Comparison of ENCODE assay signal across 12 mouse cellular contexts in the genomic region with DNA sequence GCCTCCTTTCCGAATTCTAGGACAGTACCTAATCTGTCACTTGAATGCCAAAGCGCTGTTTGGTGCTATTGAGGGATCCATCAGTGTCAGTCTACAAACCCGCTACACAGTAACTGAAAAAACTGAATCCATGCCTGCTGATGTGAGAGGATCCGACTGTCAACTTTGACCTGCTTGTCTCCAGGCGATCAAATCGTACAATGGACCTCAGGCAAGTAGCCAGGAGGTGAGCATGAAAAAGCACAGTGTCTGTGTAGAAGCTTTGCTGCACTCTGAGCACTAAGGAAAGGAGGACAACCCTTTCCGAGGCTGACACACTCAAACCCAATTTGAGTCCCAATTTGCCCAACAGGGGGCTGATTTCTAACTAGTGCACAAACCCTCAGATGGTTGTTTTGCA. TPM values are rescaled to one million over a fixed set of nuclear protein-coding genes. Genes with fewer than 3 reads are reported as not detected.
DNase-seq lines count a peak whose midpoint lies in the region; ATAC-seq and TF ChIP-seq lines count a peak whose summit lies in the region.
"Had no signal": no experiment of that assay in that cellular context is flagged by ENCODE, and none has a peak within 500 bp of the region (broad histone marks: within the 10 kb centered on the region; RNA-seq: fewer than 3 reads in every experiment).

No protein-coding gene starts in this region.

- H3K4me3 ChIP-seq in gastrocnemius, adult 2 months, result no peak overlapping the region
- H3K4me3 ChIP-seq in kidney, embryonic 15.5 days (replicated peaks), result no peak overlapping the region
- no peak overlapping the region for H3K4me3 ChIP-seq in lung, embryonic 16.5 days (ENCODE audit: low read length)
- H3K4me3 ChIP-seq in stomach, embryonic 14.5 days (ENCODE audit: low read depth, low read length), result no peak overlapping the region
- H3K4me3 ChIP-seq: neural tube, embryonic 15.5 days had no signal

- ATAC-seq in kidney, embryonic 15.5 days (replicated peaks; ENCODE audit: low FRiP score), result no peak
- ATAC-seq in lung, embryonic 16.5 days (ENCODE audit: low read depth), result no peak
- no peak for ATAC-seq in stomach, embryonic 14.5 days (ENCODE audit: insufficient number of reproducible peaks, insufficient read depth, low FRiP score, low read depth)
- ATAC-seq: activated CD4-positive, CD25-positive, alpha-beta regulatory T cell, adult 4 months; liver, postnatal 0 days had no signal

- H3K4me1 ChIP-seq in kidney, embryonic 15.5 days, result peaks cover 35% of the 10 kb centered on the region
- H3K4me1 ChIP-seq in lung, embryonic 16.5 days (replicated peaks; ENCODE audit: control insufficient read depth, insufficient read depth, low read length), result peaks cover 46% of the 10 kb centered on the region
- peaks cover 29% of the 10 kb centered on the region; the same call in 1 of the 2 replicates for H3K4me1 ChIP-seq in stomach, embryonic 14.5 days (ENCODE audit: control insufficient read depth, insufficient read depth, low read length)

- no peak for TF ChIP-seq CTCF in gastrocnemius, adult 2 months (IDR thresholded peaks at IDR 0.05)

- 71% methylated on average over 7 of the region's 7 CpGs for WGBS in kidney, embryonic 15.5 days
- 58% methylated on average over 7 of the region's 7 CpGs for WGBS in lung, embryonic 16.5 days
- WGBS in stomach, embryonic 14.5 days, result 64% methylated on average over 7 of the region's 7 CpGs

- H3K9ac ChIP-seq in kidney, embryonic 15.5 days, result no peak overlapping the region
- no peak overlapping the region for H3K9ac ChIP-seq in lung, embryonic 16.5 days (ENCODE audit: low read length)
- no peak overlapping the region for H3K9ac ChIP-seq in stomach, embryonic 14.5 days (replicated peaks; ENCODE audit: low read depth, low read length)
- H3K9ac ChIP-seq: liver, postnatal 0 days; neural tube, embryonic 15.5 days had no signal

- H3K36me3 ChIP-seq in kidney, embryonic 15.5 days, result no peaks in the 10 kb centered on the region
- H3K36me3 ChIP-seq in lung, embryonic 16.5 days (ENCODE audit: control insufficient read depth, insufficient read depth, low read length), result no peaks in the 10 kb centered on the region
- H3K36me3 ChIP-seq in stomach, embryonic 14.5 days (ENCODE audit: control insufficient read depth, insufficient read depth, low read length), result no peaks in the 10 kb centered on the region
- H3K36me3 ChIP-seq: neural tube, embryonic 15.5 days had no signal

- intact Hi-C loops in gastrocnemius, adult 2 months (cut with DNase I), result no loop called here
- intact Hi-C loops in gastrocnemius, postnatal 36 days (cut with DNase I), result no loop called here

- DNase-seq in gastrocnemius, adult 2 months, result no peak
- DNase-seq in gastrocnemius, postnatal 36 days, result no peak
- DNase-seq in kidney, adult 11 months, result peak; percentile 19
- DNase-seq in lung, postnatal 36 days, result no peak
- no peak for DNase-seq in ovary, postnatal 36 days (ENCODE audit: low spot score)
- DNase-seq: cerebellum, adult 9-10 months; liver, postnatal 0 days had no signal

- H3K27me3 ChIP-seq in kidney, embryonic 15.5 days, result peaks cover 2% of the 10 kb centered on the region; the same call in 1 of the 2 replicates
- no peaks in the 10 kb centered on the region for H3K27me3 ChIP-seq in lung, embryonic 16.5 days (ENCODE audit: control insufficient read depth, insufficient read depth, low read depth, low read length)
- H3K27me3 ChIP-seq in stomach, embryonic 14.5 days (ENCODE audit: control insufficient read depth, insufficient read depth, low read length), result no peaks in the 10 kb centered on the region
- H3K27me3 ChIP-seq: neural tube, embryonic 15.5 days had no signal

- H3K4me2 ChIP-seq in kidney, embryonic 15.5 days, result no peak overlapping the region
- no peak overlapping the region for H3K4me2 ChIP-seq in lung, embryonic 16.5 days (ENCODE audit: low read depth, low read length)
- H3K4me2 ChIP-seq in stomach, embryonic 14.5 days (replicated peaks; ENCODE audit: low read depth, low read length), result no peak overlapping the region
- H3K4me2 ChIP-seq: neural tube, embryonic 15.5 days had no signal

- H3K9me3 ChIP-seq in kidney, embryonic 15.5 days (replicated peaks), result no peaks in the 10 kb centered on the region
- no peaks in the 10 kb centered on the region for H3K9me3 ChIP-seq in lung, embryonic 16.5 days (ENCODE audit: control insufficient read depth, low read length)
- no peaks in the 10 kb centered on the region for H3K9me3 ChIP-seq in stomach, embryonic 14.5 days (ENCODE audit: control insufficient read depth, low read depth, low read length)
- H3K9me3 ChIP-seq: neural tube, embryonic 15.5 days had no signal

- H3K27ac ChIP-seq in gastrocnemius, adult 2 months, result peak overlapping the region; percentile 63
- no peak overlapping the region for H3K27ac ChIP-seq in kidney, embryonic 15.5 days
- H3K27ac ChIP-seq in lung, embryonic 16.5 days (ENCODE audit: low read length), result peak overlapping the region; percentile 76
- peak overlapping the region; percentile 28; the same call in 1 of the 2 replicates for H3K27ac ChIP-seq in stomach, embryonic 14.5 days (ENCODE audit: low read length)
- H3K27ac ChIP-seq: neural tube, embryonic 15.5 days had no signal

RNA-seq across cellular contexts. Expression of a gene that starts 24.0 kb away (rescaled TPM):
- 100 to 1,000 TPM in 1 of 2 experiments, 10 to 100 TPM in 1; 96.6 to 104 TPM for total RNA-seq in gastrocnemius, adult 2 months (2021)
- total RNA-seq in gastrocnemius, postnatal 36 days (2021), result 10 to 100 TPM; 67.5 to 81.9 TPM
- polyA plus RNA-seq in kidney, embryonic 15.5 days (2015; fragmentation: Nextera tagmentation; extraction: Ambion mirVana), result 9.3 and 9.9 TPM in 2 replicates
- polyA plus RNA-seq in lung, embryonic 16.5 days (2015; fragmentation: Nextera tagmentation; extraction: Ambion mirVana), result 7.0 and 8.2 TPM in 2 replicates
- 18.3 and 18.9 TPM in 2 replicates for polyA plus RNA-seq in stomach, embryonic 14.5 days (2014; fragmentation: Nextera tagmentation; extraction: Ambion mirVana)
- polyA plus RNA-seq: activated CD4-positive, CD25-positive, alpha-beta regulatory T cell, adult 4 months had no signal
